Mouse (Mus musculus) embryonic stem cell, embryonic (primary cell): ENCODE measurements at regions not wholly inside any gene's neighbourhood (a gene's known extent, or its start where the extent isn't known, plus 50 kb on each side); places are given as distances from the start of the nearest gene placed in this dataset.

Experiments
- CTCF ChIA-PET, 4 experiments: fragments of 300-600 bp in 2 of 4; fragments of 350-600 bp in 2 of 4; sonication (Branson Sonifier 250); formaldehyde crosslinking; loops; one replicate each; lab custom pipeline; 2022; ENCODE audit warnings: inconsistent platforms in 2 of 4; lab: Charles Lee
- POLR2A ChIA-PET, 4 experiments: fragments of 300-600 bp in 2 of 4; fragments of 350-600 bp in 2 of 4; sonication (Branson Sonifier 250); formaldehyde crosslinking; loops; one replicate each; lab custom pipeline; 2022; ENCODE audit warnings: antibody characterized with exemption in 4 of 4, inconsistent platforms in 1 of 4; lab: Charles Lee

GRCm38 (mm10) chr5:125985356-125985755, 453.8 kb downstream of the Tmem132b start:
- POLR2A ChIA-PET, result interaction anchor here in 1 of 4 experiments (0.5 kb wide), 1 partner anchor 127 kb away, joined by 5 read pairs; no protein-coding TSS in a partner anchor
- CTCF ChIA-PET, result interaction anchor here in 2 of 4 experiments (0.7 to 1.0 kb wide), 2 partner anchors 21 to 304 kb away, joined by 3 read pairs; no protein-coding TSS in a partner anchor

- CTCF ChIA-PET, result no interaction called here
- POLR2A ChIA-PET, result no interaction called here
Observed at GRCm38 (mm10) chr5:125997173-125997572, 465.6 kb downstream of the Tmem132b start.

- ChIA-PET CTCF (interaction anchor here in 1 of 4 experiments (0.7 kb wide), 1 partner anchor 236 kb away, joined by 4 read pairs; no protein-coding TSS in a partner anchor), POLR2A (no interaction called here)
Observed at GRCm38 (mm10) chr5:126007871-126008270, 476.3 kb downstream of the Tmem132b start.

- POLR2A ChIA-PET, result no interaction called here
- CTCF ChIA-PET, result interaction anchor here in 1 of 4 experiments (0.7 kb wide), 1 partner anchor 237 kb away, joined by 4 read pairs; no protein-coding TSS in a partner anchor
Observed at GRCm38 (mm10) chr5:126008321-126008720, 476.7 kb downstream of the Tmem132b start.

GRCm38 (mm10) chr5:126019781-126020180, 488.2 kb downstream of the Tmem132b start:
- ChIA-PET CTCF (no interaction called here), POLR2A (interaction anchor here in 1 of 4 experiments (0.6 kb wide), 1 partner anchor 93 kb away, joined by 3 read pairs; no protein-coding TSS in a partner anchor)

- CTCF ChIA-PET, result interaction anchor here in 1 of 4 experiments (0.6 kb wide), 1 partner anchor 27 kb away, joined by 3 read pairs; no protein-coding TSS in a partner anchor
- POLR2A ChIA-PET, result no interaction called here
Observed at GRCm38 (mm10) chr5:126023906-126024305, 492.3 kb downstream of the Tmem132b start.

GRCm38 (mm10) chr5:126034846-126035245, 503.3 kb downstream of the Tmem132b start:
- POLR2A ChIA-PET, result no interaction called here
- CTCF ChIA-PET, result no interaction called here

- POLR2A ChIA-PET, result no interaction called here
- CTCF ChIA-PET, result interaction anchor here in 1 of 4 experiments (0.6 kb wide), 1 partner anchor 248 kb away, joined by 3 read pairs; no protein-coding TSS in a partner anchor
Observed at GRCm38 (mm10) chr5:126036686-126037085, 505.1 kb downstream of the Tmem132b start.

GRCm38 (mm10) chr5:126045761-126046160, 514.2 kb downstream of the Tmem132b start:
- ChIA-PET CTCF (interaction anchor here in 1 of 4 experiments (0.7 kb wide), 1 partner anchor 10 kb away, joined by 8 read pairs; no protein-coding TSS in a partner anchor), POLR2A (no interaction called here)

GRCm38 (mm10) chr5:126063644-126064043, 532.1 kb downstream of the Tmem132b start:
- ChIA-PET POLR2A (interaction anchor here in 1 of 4 experiments (0.8 kb wide), 1 partner anchor 52 kb away, joined by 3 read pairs; no protein-coding TSS in a partner anchor), CTCF (interaction anchor here in 3 of 4 experiments (0.6 to 0.8 kb wide), 3 partner anchors 451 to 558 kb away, joined by 3 to 4 read pairs (median 3); no protein-coding TSS in a partner anchor)

- ChIA-PET CTCF (no interaction called here), POLR2A (no interaction called here)
Observed at GRCm38 (mm10) chr5:126079281-126079838, 547.8 kb downstream of the Tmem132b start.

- POLR2A ChIA-PET, result no interaction called here
- CTCF ChIA-PET, result no interaction called here
Observed at GRCm38 (mm10) chr5:126088251-126088914, 556.8 kb downstream of the Tmem132b start.

- CTCF ChIA-PET, result interaction anchor here in 1 of 4 experiments (0.5 kb wide), 1 partner anchor 718 kb away, joined by 3 read pairs; no protein-coding TSS in a partner anchor
Observed at GRCm38 (mm10) chr5:126093196-126093595, 561.6 kb downstream of the Tmem132b start.

GRCm38 (mm10) chr5:126096616-126097261, 565.2 kb downstream of the Tmem132b start:
- CTCF ChIA-PET, result interaction anchor here in 1 of 4 experiments (1.1 kb wide), 1 partner anchor 10 kb away, joined by 4 read pairs; no protein-coding TSS in a partner anchor
- POLR2A ChIA-PET, result interaction anchor here in 1 of 4 experiments (0.7 kb wide), 1 partner anchor 177 kb away, joined by 6 read pairs; no protein-coding TSS in a partner anchor

More at GRCm38 (mm10) chr5:126093196-126093595, 561.6 kb downstream of the Tmem132b start:
- POLR2A ChIA-PET, result no interaction called here

- CTCF ChIA-PET, result no interaction called here
Observed at GRCm38 (mm10) chr5:126097262-126097628, 565.7 kb downstream of the Tmem132b start.

GRCm38 (mm10) chr5:126098433-126098832, 566.9 kb downstream of the Tmem132b start:
- POLR2A ChIA-PET, result interaction anchor here in 1 of 4 experiments (0.7 to 0.8 kb wide), 2 partner anchors 11 to 651 kb away, joined by 3 to 4 read pairs; no protein-coding TSS in a partner anchor
- CTCF ChIA-PET, result interaction anchor here in 1 of 4 experiments (0.6 to 0.7 kb wide), 2 partner anchors 165 to 1356 kb away, joined by 7 to 10 read pairs; no protein-coding TSS in a partner anchor

More at GRCm38 (mm10) chr5:126097262-126097628, 565.7 kb downstream of the Tmem132b start:
- POLR2A ChIA-PET, result no interaction called here

GRCm38 (mm10) chr5:126099931-126100330, 568.4 kb downstream of the Tmem132b start:
- POLR2A ChIA-PET, result no interaction called here
- CTCF ChIA-PET, result no interaction called here

- ChIA-PET POLR2A (interaction anchor here in 1 of 4 experiments (0.5 kb wide), 1 partner anchor 13 kb away, joined by 5 read pairs; no protein-coding TSS in a partner anchor), CTCF (no interaction called here)
Observed at GRCm38 (mm10) chr5:126104464-126104863, 572.9 kb downstream of the Tmem132b start.

GRCm38 (mm10) chr5:126104883-126105282, 573.3 kb downstream of the Tmem132b start:
- ChIA-PET CTCF (no interaction called here), POLR2A (interaction anchor here in 1 of 4 experiments (0.5 kb wide), 1 partner anchor 13 kb away, joined by 5 read pairs; no protein-coding TSS in a partner anchor)
